Mouse (Mus musculus) frontal cortex, postnatal 14 days (tissue): ENCODE results near the gene Fars2.

Experiments used
- DNase-seq, 2 experiments: peaks; one replicate each; pipeline ENCODE4 v3.0.0; 2022; ENCODE audit warnings: low spot score in 2 of 2

Fars2 gene

DNA sequence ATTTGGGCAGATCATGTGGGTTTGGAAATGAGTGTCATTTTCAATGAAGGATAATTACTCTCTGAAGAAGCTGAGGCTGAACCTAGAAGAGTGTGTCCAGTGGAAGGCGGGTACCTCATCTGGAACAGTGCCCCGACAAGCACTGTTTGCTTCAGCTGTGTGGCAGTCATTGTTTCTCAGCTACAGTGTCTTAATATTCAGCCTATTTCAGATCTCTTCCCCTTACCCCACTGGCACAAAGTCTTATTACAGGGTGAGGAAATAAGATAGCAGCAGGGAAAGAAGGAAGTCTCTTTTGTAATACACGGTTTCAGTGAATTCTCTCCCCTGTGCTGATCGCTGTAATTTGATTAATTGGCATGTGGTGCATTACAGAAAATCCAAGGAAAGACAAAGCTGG lies 101.1 kb downstream of the Fars2 start:
- no peak for DNase-seq

DNA sequence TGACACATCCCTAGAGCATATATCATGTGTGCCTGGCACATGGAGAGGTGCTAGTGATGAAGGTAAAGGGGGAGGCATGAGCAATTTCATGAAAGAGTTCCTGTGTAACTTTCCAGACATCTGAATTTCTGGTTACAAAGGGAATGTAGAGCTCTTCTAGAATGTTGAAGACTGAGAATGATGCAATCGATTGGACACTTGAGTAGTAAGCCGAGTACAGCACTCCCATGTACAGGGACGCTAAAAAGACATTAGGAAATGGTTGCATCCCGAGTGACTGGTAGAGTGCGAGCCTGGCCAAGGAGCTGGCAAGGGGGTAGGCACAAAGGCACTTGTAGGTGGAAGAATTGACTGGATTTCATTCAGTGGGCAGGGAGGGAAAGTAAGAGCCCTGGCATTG lies 102.3 kb downstream of the Fars2 start:
- no peak for DNase-seq

GRCm38 (mm10) chr13:36221897-36222296 lies 104.7 kb downstream of the Fars2 start:
- DNase-seq = no peak

DNA sequence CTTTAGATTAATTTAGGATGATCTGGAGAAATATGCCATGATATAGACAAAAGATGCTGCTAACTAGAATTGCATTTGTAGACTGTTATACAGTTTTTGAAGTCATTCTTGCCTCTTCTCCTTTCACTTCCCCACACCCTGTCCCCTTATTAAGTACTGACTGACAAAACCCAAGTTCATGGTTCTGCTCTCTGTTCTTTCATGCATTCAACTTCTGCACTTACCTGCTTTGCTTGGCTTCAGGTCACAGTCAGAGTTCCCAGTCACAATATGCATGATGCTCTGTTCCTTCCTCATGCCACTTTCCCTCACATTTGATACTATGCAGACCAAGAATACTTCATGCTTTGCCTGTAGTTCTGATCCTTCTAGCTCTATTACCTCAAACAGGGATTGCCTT lies 105.5 kb downstream of the Fars2 start:
- DNase-seq = no peak

GRCm38 (mm10) chr13:36224431-36224830 lies 107.2 kb downstream of the Fars2 start:
- no peak for DNase-seq

DNA sequence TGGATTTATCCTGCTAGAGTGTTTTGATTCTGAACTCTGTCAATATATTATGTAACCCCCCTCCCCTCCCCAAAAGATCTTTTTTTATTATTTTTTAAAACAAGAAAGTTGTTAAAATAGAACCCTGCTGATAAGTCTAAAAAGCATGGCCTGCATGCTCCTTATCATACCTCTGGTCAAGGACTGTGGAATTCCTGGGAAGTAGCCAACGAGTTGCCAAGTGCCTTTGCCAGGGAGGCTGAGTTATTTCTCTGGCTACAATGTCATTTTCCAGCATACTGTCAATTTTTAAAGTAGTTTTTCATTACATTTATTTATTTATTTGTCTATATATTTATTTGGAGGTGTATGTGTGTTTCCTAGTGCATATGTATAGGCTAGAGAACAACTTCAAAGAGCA lies 125.0 kb downstream of the Fars2 start:
- no peak for DNase-seq

DNA sequence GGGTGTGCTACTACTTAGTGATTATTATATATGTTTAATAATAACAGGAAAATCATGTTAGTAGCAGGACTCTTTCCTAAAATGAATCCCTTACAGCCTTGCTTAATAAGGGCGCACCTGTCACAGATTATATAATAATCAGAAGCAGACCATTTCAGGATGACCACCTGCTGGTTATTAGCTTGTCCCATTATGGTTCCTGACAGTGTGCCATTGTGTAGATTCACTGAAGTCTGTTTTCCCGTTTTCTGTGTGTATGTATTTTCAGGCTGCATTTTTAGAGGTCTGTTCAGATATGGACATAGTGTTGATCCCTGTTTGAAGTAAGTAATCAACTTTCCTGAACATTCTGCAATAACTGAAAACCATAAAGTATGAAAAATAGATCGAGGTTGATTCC lies 136.7 kb downstream of the Fars2 start:
- DNase-seq = no peak

DNA sequence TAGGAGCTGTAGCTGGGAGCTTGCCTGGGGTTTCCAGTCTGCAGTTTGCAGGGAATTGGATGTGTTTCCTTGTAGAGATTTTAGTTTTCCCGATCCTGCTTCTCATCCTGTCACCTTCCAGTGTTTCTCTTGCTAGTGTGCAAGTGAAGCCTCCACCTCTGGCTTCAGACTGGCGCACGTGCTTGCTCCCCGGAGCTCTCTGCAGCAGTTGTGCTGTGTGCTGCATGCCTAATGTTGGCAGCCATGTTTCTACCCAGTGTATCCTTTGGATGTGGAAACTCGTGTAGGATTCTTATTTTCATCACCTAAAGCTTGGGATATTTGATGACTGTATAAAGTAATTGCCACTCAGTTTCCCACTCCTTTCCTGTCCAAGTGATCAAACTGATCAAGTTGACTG lies 140.0 kb downstream of the Fars2 start:
- no peak for DNase-seq

GRCm38 (mm10) chr13:36259754-36260153 lies 142.5 kb downstream of the Fars2 start:
- DNase-seq = no peak

DNA sequence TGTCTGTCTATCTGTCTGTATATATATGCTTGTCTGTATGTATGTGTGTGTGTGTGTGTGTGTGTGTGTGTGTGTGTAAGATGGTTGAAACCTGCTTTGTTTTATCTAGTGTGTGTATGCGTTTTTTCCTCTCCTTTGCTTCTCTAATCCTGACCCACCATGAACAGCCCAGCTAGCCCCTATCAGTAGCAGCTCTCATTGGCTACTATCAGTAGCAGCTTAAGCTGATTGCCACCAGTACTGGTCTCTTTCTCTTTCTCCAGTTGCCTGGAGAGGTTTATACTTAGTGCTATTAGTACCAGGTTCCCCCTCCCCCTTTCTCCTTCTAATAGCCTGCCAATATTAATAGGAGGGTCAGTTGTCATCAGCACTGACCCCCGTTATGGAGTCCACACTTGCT lies 144.1 kb downstream of the Fars2 start:
- no peak for DNase-seq

DNA sequence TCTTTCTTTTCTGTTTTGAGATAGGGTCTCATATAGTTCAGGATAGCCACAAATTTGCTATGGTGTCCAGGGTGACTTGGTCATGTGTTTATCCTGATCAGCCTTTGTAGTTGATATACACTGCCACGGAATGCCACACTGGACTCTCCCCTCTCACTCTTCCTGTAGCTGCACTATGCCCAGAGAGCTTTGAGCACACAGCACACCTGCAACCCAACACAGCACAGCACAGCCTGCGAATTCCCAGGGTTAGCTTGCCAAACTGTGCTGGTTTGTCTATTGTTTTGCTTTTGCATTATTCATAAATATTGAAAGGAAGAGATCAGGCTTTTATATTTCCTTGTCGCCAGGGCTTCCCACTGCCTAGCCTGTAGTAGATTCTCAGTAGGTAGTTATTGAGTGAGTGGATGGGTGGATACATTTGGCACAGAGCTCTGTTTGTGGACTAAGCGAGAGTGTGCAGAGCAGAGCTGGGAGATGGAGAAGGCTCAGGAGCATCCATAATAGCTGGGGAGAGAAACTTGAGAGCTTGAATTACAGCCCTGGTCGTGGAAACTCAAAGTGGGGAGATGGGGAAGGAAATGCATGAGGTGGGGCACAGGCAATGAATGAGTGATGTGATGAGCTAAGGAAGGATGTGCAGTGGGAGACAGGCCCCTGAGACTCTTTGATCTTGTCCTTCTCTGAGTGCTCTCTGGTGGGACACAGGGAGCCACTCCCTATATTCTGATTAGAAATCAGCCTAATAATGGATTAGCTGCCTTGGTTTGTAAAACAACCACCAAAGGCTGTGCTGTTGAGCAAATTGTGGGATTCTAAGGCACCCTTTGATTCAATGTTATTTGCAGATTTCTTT lies 146.3 kb downstream of the Fars2 start:
- DNase-seq = no peak

DNA sequence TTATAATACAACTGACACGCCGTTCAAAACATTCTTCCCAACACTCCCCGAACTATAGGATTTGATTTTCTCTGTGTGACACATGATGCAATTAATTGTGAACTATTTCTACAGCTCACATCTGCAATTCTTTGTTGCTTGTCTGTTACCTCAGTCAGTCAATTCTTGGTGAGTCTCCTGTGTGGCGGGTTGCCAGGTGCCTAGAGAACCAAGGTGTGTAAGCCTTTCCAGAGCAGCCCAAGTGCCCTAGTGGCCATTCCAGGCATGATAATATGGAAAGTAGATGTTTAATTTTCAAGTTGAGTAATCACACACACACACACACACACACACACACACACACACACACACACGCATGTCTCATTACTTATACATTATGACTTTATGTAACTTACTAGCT lies 147.2 kb downstream of the Fars2 start:
- DNase-seq = no peak

GRCm38 (mm10) chr13:36265342-36265744 lies 148.1 kb downstream of the Fars2 start:
- DNase-seq = no peak

GRCm38 (mm10) chr13:36267399-36267798 lies 150.2 kb downstream of the Fars2 start:
- no peak for DNase-seq

DNA sequence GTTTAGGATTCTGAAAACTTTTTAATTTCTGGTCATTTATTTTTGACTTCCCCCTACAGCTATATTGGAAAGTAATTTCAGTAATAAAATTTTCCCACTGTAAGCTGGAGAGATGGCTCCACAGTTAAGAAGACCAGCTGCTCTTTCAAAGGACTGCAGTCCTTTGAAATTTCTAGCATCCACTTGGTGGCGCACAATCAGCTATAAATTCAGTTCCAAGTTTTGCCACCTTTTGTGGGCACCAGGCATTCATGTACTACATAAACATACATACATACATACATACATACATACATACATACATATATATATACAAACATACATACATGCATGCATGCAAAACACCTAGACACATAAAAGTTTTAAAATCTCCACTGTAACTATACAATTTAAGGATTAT lies 153.7 kb downstream of the Fars2 start:
- no peak for DNase-seq

GRCm38 (mm10) chr13:36273497-36273896 lies 156.3 kb downstream of the Fars2 start:
- no peak for DNase-seq

DNA sequence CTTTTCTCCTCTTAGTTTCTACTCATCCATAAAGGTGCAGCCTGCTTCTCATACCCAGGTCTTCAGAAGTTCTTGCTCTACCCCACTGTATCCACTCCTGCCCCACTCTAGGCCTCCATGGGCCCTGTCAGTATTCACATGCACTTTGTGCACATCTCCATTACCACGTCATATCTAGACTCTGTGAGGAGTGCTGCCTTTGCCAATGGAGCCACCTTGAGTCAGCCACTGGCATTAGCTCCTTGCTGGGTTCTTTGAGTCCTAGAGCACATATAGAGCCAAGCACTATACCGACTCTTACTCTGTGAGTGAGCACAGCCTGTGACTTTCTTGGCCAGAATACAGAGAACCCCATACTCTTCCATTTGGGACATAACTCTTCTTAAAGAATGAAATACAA lies 159.0 kb downstream of the Fars2 start:
- DNase-seq = no peak

GRCm38 (mm10) chr13:36282018-36282417 lies 164.8 kb downstream of the Fars2 start:
- DNase-seq = peak; percentile 35 to 82

DNA sequence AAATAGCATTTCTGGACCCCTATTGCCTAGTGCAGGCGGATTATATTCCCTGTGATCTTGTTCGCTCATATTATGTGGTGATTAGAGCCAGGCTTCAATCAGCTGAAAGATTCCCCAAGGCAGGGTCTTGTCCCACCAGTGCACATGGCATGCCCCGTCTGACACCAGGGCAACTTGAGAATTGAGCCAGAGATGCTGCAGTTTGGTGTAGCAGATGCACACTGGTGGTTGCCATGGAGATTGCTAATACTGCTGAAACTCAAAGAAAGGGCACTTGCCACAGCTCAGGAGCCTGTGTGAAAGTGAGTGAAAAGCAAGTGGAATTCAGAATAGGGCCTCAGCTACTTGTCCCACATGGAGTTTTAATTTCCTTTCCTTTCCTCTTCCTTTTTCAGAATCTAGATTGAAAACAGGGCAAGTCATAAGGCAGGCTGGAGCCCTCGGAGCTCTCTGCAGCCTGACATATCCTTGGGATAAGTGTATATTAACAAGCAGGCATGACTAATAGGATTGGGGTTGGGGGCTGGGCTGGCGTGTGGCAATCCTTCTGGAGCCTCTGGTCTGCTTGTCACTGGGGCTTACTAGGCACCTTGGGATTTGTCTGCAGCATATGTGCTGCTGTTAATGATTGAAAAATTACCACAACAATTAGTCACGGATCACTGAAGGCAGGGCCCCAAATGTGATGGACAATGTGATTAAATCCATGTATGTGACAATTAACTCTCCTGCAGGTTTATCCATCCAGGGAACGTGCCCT lies 165.8 kb downstream of the Fars2 start:
- DNase-seq = no peak

GRCm38 (mm10) chr13:36283545-36284067 lies 166.4 kb downstream of the Fars2 start:
- no peak for DNase-seq

GRCm38 (mm10) chr13:36284097-36284496 lies 166.9 kb downstream of the Fars2 start:
- no peak for DNase-seq

GRCm38 (mm10) chr13:36285235-36285634 lies 168.0 kb downstream of the Fars2 start:
- no peak for DNase-seq

DNA sequence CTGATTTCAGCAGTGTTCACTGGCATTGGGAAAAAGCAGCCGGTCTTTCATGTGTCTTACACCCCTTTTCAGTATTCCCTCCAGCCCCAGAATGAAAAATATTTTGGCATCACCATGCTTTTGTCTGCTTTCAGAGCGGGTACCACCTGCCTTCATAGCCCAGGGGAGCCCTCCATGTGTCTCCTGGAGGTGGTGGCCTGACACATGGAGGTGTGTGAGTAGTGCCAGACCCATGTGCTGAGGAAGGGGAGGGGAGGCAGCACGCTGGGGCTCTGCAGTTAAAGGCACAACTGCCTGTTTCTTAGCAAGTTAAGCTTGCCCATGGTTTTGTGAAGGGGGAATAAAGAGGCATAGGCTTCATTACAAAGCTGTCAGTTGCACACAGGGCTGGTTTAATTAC lies 176.3 kb downstream of the Fars2 start:
- no peak for DNase-seq
